Mouse (Mus musculus): ENCODE measurements around the gene Csnk1d. TPM values are rescaled to one million over a fixed set of nuclear protein-coding genes. Genes with fewer than 3 reads are reported as not detected.

The Csnk1d gene
- polyA plus RNA-seq, 1 experiment, result 49.2 TPM

- Histone ChIP-seq H3K4me3 (ENCODE audit: extremely low read depth, insufficient read depth, insufficient read length) (no peak overlapping the region), H3K4me1 (ENCODE audit: control insufficient read depth, insufficient read depth, insufficient read length) (peaks cover 9% of the 10 kb centered on the region), H3K27ac (ENCODE audit: insufficient read depth, low read length) (no peak overlapping the region), H3K27me3 (ENCODE audit: control insufficient read depth, insufficient read depth, low read length) (no peaks in the 10 kb centered on the region), H3K36me3 (ENCODE audit: control insufficient read depth, insufficient read depth, low read length) (peaks cover 7% of the 10 kb centered on the region)
- TF ChIP-seq CTCF (IDR thresholded peaks at IDR 0.05; ENCODE audit: extremely low read depth, insufficient read depth, insufficient read length, insufficient replicate concordance) (no peak), POLR2A (IDR thresholded peaks at IDR 0.05; ENCODE audit: low read depth, low read length) (no peak)
- 14% methylated on average over 1 of the region's 1 CpGs for WGBS
- DNase-seq (ENCODE audit: low read depth in 1 of 2, low spot score in 2 of 2), result no peak
These were observed 1.6 kb downstream of the Csnk1d start for GRCm38 (mm10) chr11:120989523-120989922.

GRCm38 (mm10) chr11:120988410-120988809 lies 2.7 kb downstream of the Csnk1d start:
- Histone ChIP-seq H3K4me3 (ENCODE audit: extremely low read depth, insufficient read depth, insufficient read length) (no peak overlapping the region), H3K4me1 (ENCODE audit: control insufficient read depth, insufficient read depth, insufficient read length) (peaks cover 13% of the 10 kb centered on the region), H3K36me3 (ENCODE audit: control insufficient read depth, insufficient read depth, low read length) (peaks cover 9% of the 10 kb centered on the region), H3K27ac (ENCODE audit: insufficient read depth, low read length) (no peak overlapping the region), H3K27me3 (ENCODE audit: control insufficient read depth, insufficient read depth, low read length) (no peaks in the 10 kb centered on the region)
- no peak for DNase-seq (ENCODE audit: low read depth in 1 of 2, low spot score in 2 of 2)
- TF ChIP-seq POLR2A (IDR thresholded peaks at IDR 0.05; ENCODE audit: low read depth, low read length), result no peak
- no peak for TF ChIP-seq CTCF (IDR thresholded peaks at IDR 0.05; ENCODE audit: extremely low read depth, insufficient read depth, insufficient read length, insufficient replicate concordance)
- WGBS, result 74% methylated on average over 4 of the region's 4 CpGs

GRCm38 (mm10) chr11:120987608-120988007 lies 3.5 kb downstream of the Csnk1d start:
- WGBS, result 79% methylated on average over 3 of the region's 3 CpGs
- Histone ChIP-seq H3K4me3 (ENCODE audit: extremely low read depth, insufficient read depth, insufficient read length) (no peak overlapping the region), H3K36me3 (ENCODE audit: control insufficient read depth, insufficient read depth, low read length) (peaks cover 13% of the 10 kb centered on the region), H3K27me3 (ENCODE audit: control insufficient read depth, insufficient read depth, low read length) (no peaks in the 10 kb centered on the region), H3K4me1 (ENCODE audit: control insufficient read depth, insufficient read depth, insufficient read length) (peaks cover 13% of the 10 kb centered on the region), H3K27ac (ENCODE audit: insufficient read depth, low read length) (no peak overlapping the region)
- no peak for DNase-seq (ENCODE audit: low read depth in 1 of 2, low spot score in 2 of 2)
- TF ChIP-seq POLR2A (IDR thresholded peaks at IDR 0.05; ENCODE audit: low read depth, low read length) (no peak), CTCF (IDR thresholded peaks at IDR 0.05; ENCODE audit: extremely low read depth, insufficient read depth, insufficient read length, insufficient replicate concordance) (no peak)

GRCm38 (mm10) chr11:120984448-120985330 lies 6.4 kb downstream of the Csnk1d start:
- Histone ChIP-seq H3K27me3 (ENCODE audit: control insufficient read depth, insufficient read depth, low read length) (no peaks in the 10 kb centered on the region), H3K4me1 (ENCODE audit: control insufficient read depth, insufficient read depth, insufficient read length) (peaks cover 13% of the 10 kb centered on the region), H3K4me3 (ENCODE audit: extremely low read depth, insufficient read depth, insufficient read length) (no peak overlapping the region), H3K36me3 (ENCODE audit: control insufficient read depth, insufficient read depth, low read length) (peaks cover 31% of the 10 kb centered on the region), H3K27ac (ENCODE audit: insufficient read depth, low read length) (no peak overlapping the region)
- TF ChIP-seq CTCF (IDR thresholded peaks at IDR 0.05; ENCODE audit: extremely low read depth, insufficient read depth, insufficient read length, insufficient replicate concordance), result no peak
- TF ChIP-seq POLR2A (IDR thresholded peaks at IDR 0.05; ENCODE audit: low read depth, low read length), result no peak
- no peak for DNase-seq (ENCODE audit: low read depth in 1 of 2, low spot score in 2 of 2)
- WGBS, result 91% methylated on average over 4 of the region's 4 CpGs

GRCm38 (mm10) chr11:120982459-120982858 lies 8.7 kb downstream of the Csnk1d start:
- no peak overlapping the region for H3K4me3 ChIP-seq (ENCODE audit: extremely low read depth, insufficient read depth, insufficient read length)
- no peak for TF ChIP-seq CTCF (IDR thresholded peaks at IDR 0.05; ENCODE audit: extremely low read depth, insufficient read depth, insufficient read length, insufficient replicate concordance)
- no peak for TF ChIP-seq POLR2A (IDR thresholded peaks at IDR 0.05; ENCODE audit: low read depth, low read length)
- H3K27me3 ChIP-seq (ENCODE audit: control insufficient read depth, insufficient read depth, low read length), result no peaks in the 10 kb centered on the region
- peaks cover 38% of the 10 kb centered on the region for H3K36me3 ChIP-seq (ENCODE audit: control insufficient read depth, insufficient read depth, low read length)
- H3K27ac ChIP-seq (ENCODE audit: insufficient read depth, low read length), result no peak overlapping the region
- DNase-seq (ENCODE audit: low read depth in 1 of 2, low spot score in 2 of 2), result no peak
- H3K4me1 ChIP-seq (ENCODE audit: control insufficient read depth, insufficient read depth, insufficient read length), result peaks cover 6% of the 10 kb centered on the region

- no peak for TF ChIP-seq POLR2A (IDR thresholded peaks at IDR 0.05; ENCODE audit: low read depth, low read length)
- no peak for TF ChIP-seq CTCF (IDR thresholded peaks at IDR 0.05; ENCODE audit: extremely low read depth, insufficient read depth, insufficient read length, insufficient replicate concordance)
- 85% methylated on average over 4 of the region's 4 CpGs for WGBS
- H3K27ac ChIP-seq (ENCODE audit: insufficient read depth, low read length), result no peak overlapping the region
- peaks cover 38% of the 10 kb centered on the region for H3K36me3 ChIP-seq (ENCODE audit: control insufficient read depth, insufficient read depth, low read length)
- no peak overlapping the region for H3K4me3 ChIP-seq (ENCODE audit: extremely low read depth, insufficient read depth, insufficient read length)
- peaks cover 4% of the 10 kb centered on the region; the same call in 1 of the 2 replicates for H3K4me1 ChIP-seq (ENCODE audit: control insufficient read depth, insufficient read depth, insufficient read length)
- no peak for DNase-seq (ENCODE audit: low read depth in 1 of 2, low spot score in 2 of 2)
- no peaks in the 10 kb centered on the region for H3K27me3 ChIP-seq (ENCODE audit: control insufficient read depth, insufficient read depth, low read length)
These were observed 9.5 kb downstream of the Csnk1d start for GRCm38 (mm10) chr11:120981661-120982060.

Measured in spleen, adult 2 months (tissue).